Mouse (Mus musculus): ENCODE measurements around the gene Krtap4-1. TPM values are rescaled to one million over a fixed set of nuclear protein-coding genes. Genes with fewer than 3 reads are reported as not detected.
"Not testable (repeated sequence)": the region's sequence is repeated elsewhere in the genome, so short reads cannot be mapped to it uniquely, and the experiment has no call there.

Gene Krtap4-1
- polyA plus RNA-seq, 1 experiment from 2014 or later, result not detected

DNA sequence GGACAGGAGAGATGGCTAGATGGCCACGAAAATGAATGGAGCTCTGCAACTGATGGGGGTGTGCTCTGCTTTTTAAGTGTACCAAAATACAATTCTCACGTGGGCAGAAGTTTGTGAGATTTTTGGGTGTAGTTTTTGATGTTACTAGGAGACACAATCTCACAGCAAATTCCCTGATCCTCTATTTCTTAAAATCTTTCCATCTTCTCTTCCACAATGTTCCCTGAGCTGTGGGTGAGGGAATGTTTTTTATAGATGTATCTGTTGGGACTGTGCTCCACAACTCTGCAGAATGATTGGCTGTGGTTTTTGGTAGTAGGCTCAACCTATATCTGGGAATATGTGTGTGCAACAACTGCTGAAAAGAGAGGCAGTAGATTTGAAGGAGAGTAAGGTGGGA lies 5.3 kb upstream of the Krtap4-1 start:
- ATAC-seq (ENCODE audit: low FRiP score), result no peak
- H3K27ac ChIP-seq, result no peak overlapping the region
- no peaks in the 10 kb centered on the region for H3K36me3 ChIP-seq (replicated peaks)
- no peak overlapping the region for H3K9ac ChIP-seq
- H3K4me3 ChIP-seq (replicated peaks), result no peak overlapping the region
- no peaks in the 10 kb centered on the region for H3K9me3 ChIP-seq
- H3K27me3 ChIP-seq, result peaks cover 2% of the 10 kb centered on the region; the same call in 1 of the 2 replicates
- H3K4me1 ChIP-seq, result no peaks in the 10 kb centered on the region
- WGBS, result 66% methylated on average over 2 of the region's 2 CpGs
- H3K4me2 ChIP-seq, result no peak overlapping the region

DNA sequence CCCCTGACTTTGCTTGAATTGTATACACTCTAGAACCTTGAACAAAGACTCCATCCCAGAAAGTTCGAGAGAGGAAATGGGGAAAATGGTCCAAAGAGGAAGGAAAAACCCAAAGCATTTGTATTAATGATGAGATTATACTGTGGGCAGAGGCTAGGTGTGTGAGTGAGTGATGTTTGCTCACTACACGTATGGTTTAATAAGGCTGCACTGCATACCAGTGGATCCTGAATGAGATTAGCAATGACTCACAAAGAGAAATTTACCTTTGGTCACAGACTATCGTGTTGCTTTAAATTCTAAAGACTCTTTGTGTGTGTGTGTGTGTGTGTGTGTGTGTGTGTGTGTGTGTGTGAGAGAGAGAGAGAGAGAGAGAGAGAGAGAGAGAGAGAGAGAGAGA lies 2.9 kb upstream of the Krtap4-1 start:
- 72% methylated on average over 3 of the region's 3 CpGs for WGBS
- Histone ChIP-seq H3K4me2 (no peak overlapping the region), H3K36me3 (replicated peaks) (no peaks in the 10 kb centered on the region), H3K4me3 (replicated peaks) (no peak overlapping the region), H3K27me3 (peaks cover 2% of the 10 kb centered on the region; the same call in 1 of the 2 replicates), H3K4me1 (no peaks in the 10 kb centered on the region), H3K9ac (no peak overlapping the region), H3K27ac (no peak overlapping the region), H3K9me3 (no peaks in the 10 kb centered on the region)
- no peak for ATAC-seq (ENCODE audit: low FRiP score)

DNA sequence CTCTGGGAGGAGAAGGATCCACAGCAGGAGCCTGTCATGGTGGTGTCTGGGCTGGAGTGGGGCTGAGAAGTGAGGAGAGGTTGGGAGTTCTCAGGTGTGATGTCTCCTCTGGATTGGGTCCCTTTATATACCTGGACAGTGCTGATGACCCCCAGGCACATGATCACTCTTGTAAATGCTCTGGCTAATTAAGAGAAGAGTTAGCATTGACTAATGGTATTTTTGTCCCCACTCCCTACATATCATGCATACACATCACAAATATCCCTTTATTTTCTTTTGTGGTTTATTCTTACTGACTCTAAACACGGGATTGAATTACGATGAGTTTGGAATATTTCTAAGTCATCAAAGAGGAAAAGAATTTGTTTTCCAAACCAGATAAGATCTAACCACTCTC lies 7.7 kb downstream of the Krtap4-1 start, which contains the start of gene Gm11562:
TSS of gene Gm11562 (minus strand) at position 101 of the 400 bp plus-strand sequence.
- Histone ChIP-seq H3K9me3 (no peaks in the 10 kb centered on the region), H3K9ac (no peak within 1 kb of the TSS), H3K4me3 (replicated peaks) (no peak within 1 kb of the TSS), H3K36me3 (replicated peaks) (no peaks in the 10 kb centered on the region), H3K4me1 (no peaks in the 10 kb centered on the region), H3K27me3 (no peaks in the 10 kb centered on the region), H3K27ac (no peak within 1 kb of the TSS), H3K4me2 (no peak within 1 kb of the TSS)
- 83% methylated on average over 2 of the region's 2 CpGs for WGBS
- ATAC-seq (ENCODE audit: low FRiP score), result no peak

DNA sequence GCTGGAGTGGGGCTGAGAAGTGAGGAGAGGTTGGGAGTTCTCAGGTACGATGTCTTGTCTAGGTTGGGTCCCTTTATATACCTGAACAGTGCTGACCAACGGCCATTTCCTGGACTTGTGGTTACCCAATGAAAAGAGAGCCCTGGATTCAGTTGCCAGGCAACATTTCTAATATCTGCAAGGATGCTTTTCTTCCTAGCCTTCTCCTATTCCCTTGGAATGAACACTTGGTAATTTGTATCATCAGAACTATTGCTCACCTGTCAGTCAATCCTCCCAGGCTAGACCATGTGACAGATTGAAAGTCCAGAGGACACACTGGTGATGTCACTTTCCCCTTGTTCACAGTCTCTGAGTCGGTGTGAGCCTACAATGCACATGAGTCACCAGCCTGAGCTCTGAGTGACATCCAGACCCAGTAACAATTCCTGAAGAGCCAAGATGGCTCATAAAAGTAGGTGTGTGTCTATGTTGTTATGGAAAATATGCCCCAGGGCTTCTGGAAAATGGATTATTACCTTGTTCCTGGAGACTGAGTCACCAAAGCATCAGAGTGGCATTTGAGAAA lies 13.2 kb downstream of the Krtap4-1 start, which contains the start of gene Krtap2-4:
TSS of gene Krtap2-4 (minus strand) at position 51 of the 568 bp plus-strand sequence.
- Histone ChIP-seq H3K9ac (no peak within 1 kb of the TSS), H3K4me2 (no peak within 1 kb of the TSS), H3K27ac (no peak within 1 kb of the TSS), H3K36me3 (replicated peaks) (no peaks in the 10 kb centered on the region), H3K27me3 (no peaks in the 10 kb centered on the region), H3K4me3 (replicated peaks) (no peak within 1 kb of the TSS), H3K4me1 (no peaks in the 10 kb centered on the region), H3K9me3 (no peaks in the 10 kb centered on the region)
- no peak for ATAC-seq (ENCODE audit: low FRiP score)
- 77% methylated on average over 3 of the region's 3 CpGs for WGBS

DNA sequence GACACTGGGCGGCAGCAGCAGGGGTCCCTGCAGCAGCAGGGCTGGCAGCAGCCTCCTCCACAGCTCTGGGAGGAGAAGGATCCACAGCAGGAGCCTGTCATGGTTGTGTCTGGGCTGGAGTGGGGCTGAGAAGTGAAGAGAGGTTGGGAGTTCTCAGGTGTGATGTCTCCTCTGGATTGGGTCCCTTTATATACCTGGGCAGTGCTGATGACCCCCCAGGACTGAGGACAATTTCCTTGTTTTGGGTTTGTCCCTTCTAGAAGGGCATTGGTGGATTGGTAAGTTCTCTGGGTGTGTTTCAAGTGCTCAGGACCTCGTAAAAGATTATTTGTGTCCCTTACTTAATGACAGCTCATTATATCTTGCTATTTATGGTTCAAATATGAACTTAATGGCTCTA lies 17.9 kb downstream of the Krtap4-1 start, which contains the start of gene Gm11937:
TSS of gene Gm11937 (minus strand) at position 101 of the 400 bp plus-strand sequence.
- H3K9ac ChIP-seq; H3K36me3 ChIP-seq (replicated peaks); H3K4me1 ChIP-seq; H3K4me3 ChIP-seq (replicated peaks); H3K27me3 ChIP-seq; H3K27ac ChIP-seq; H3K4me2 ChIP-seq; ATAC-seq (ENCODE audit: low FRiP score); H3K9me3 ChIP-seq: not testable (repeated sequence)
- WGBS, result 61% methylated on average over 1 of the region's 2 CpGs

DNA sequence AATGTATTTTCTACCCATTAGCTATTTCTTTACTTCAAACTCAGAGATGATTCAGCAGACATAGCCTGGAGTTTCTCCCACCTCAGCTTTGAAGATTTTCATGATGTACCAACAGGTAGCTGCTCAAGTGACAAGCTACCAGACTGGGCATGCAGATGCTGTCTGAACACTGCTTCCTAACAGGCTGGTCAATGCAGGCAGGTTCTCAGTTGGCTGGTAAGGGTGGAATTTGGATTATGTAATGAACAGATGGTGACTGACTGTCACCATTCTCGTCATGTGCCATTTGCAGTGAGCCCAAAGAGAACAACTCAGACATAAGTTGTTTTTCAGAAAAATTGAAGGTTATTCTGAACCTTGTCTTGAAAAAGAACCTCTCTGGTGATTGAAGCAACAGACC lies 18.9 kb downstream of the Krtap4-1 start:
- Histone ChIP-seq H3K36me3 (replicated peaks) (no peaks in the 10 kb centered on the region), H3K27me3 (no peaks in the 10 kb centered on the region), H3K4me2 (no peak overlapping the region), H3K4me3 (replicated peaks) (no peak overlapping the region), H3K4me1 (no peaks in the 10 kb centered on the region), H3K27ac (no peak overlapping the region), H3K9me3 (no peaks in the 10 kb centered on the region), H3K9ac (no peak overlapping the region)
- no peak for ATAC-seq (ENCODE audit: low FRiP score)
- 76% methylated on average over 1 of the region's 1 CpGs for WGBS

DNA sequence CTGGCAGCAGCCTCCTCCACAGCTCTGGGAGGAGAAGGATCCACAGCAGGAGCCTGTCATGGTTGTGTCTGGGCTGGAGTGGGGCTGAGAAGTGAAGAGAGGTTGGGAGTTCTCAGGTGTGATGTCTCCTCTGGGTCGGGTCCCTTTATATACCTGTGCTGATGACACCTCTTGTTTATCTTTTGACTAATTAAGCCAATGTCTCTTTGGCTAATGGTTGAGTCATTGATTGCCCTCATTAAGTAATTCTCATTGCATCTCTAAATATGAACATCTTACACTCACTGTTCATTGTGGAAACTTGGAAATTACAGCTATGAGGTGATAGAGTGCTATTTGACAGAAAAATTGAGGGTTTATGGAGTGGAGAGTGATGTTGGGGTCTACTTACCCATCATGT lies 24.8 kb downstream of the Krtap4-1 start, which contains the start of gene Gm11938:
TSS of gene Gm11938 (minus strand) at position 101 of the 400 bp plus-strand sequence.
- not testable (repeated sequence) for H3K36me3 ChIP-seq (replicated peaks); H3K4me1 ChIP-seq; H3K27ac ChIP-seq; H3K4me2 ChIP-seq; H3K4me3 ChIP-seq (replicated peaks); H3K27me3 ChIP-seq; ATAC-seq (ENCODE audit: low FRiP score); H3K9me3 ChIP-seq; H3K9ac ChIP-seq
- 90% methylated on average over 1 of the region's 1 CpGs for WGBS

DNA sequence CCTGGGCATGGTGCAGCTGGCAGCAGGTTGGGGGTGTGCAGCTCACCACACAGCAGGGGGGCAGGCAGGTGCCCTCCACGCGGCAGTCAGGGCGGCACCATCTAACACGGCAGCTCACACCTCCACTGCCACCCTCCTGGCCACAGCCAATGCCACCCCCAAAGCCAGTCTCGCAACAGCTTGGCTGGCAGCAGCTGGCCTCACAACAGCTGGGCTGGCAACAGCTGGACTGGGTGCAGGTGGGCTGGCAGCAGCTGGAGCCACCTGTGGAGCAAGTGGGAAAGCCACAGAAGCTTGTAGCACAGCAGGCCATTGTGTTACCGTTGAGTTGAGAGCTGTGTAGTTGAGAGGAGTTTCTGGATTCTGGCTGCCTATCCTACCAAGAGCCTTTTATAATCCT lies 30.3 kb downstream of the Krtap4-1 start, which contains the start of gene Krtap9-3:
TSS of gene Krtap9-3 (minus strand) at position 364 of the 400 bp plus-strand sequence.
- H3K36me3 ChIP-seq (replicated peaks); H3K4me3 ChIP-seq (replicated peaks); H3K27ac ChIP-seq; H3K4me1 ChIP-seq; ATAC-seq (ENCODE audit: low FRiP score); H3K4me2 ChIP-seq; H3K9me3 ChIP-seq; H3K27me3 ChIP-seq; H3K9ac ChIP-seq: not testable (repeated sequence)
- 84% methylated on average over 6 of the region's 6 CpGs for WGBS

DNA sequence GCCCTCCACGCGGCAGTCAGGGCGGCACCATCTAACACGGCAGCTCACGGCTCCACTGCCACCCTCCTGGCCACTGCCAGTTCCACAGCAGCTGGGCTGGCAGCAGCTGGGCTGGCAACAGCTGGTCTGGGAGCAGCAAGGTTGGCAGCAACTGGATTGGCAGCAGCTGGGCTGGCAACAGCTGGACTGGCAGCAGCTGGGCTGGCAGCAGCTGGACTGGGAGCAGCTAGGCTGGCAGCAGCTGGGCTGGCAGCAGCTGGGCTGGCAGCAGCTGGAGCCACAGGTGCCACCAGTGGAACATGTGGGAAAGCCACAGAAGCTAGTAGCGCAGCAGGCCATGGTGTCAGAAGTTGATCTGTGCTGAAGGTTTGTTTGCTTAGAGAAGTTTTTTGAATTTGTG lies 37.1 kb downstream of the Krtap4-1 start, which contains the start of gene Krtap1-3:
TSS of gene Krtap1-3 (minus strand) at position 359 of the 400 bp plus-strand sequence.
- no peaks in the 10 kb centered on the region for H3K9me3 ChIP-seq
- H3K4me1 ChIP-seq, result no peaks in the 10 kb centered on the region
- WGBS, result 83% methylated on average over 6 of the region's 6 CpGs
- no peaks in the 10 kb centered on the region for H3K36me3 ChIP-seq (replicated peaks)
- ATAC-seq (ENCODE audit: low FRiP score), result no peak
- H3K27me3 ChIP-seq, result no peaks in the 10 kb centered on the region
- no peak within 1 kb of the TSS for H3K4me2 ChIP-seq
- no peak within 1 kb of the TSS for H3K4me3 ChIP-seq (replicated peaks)
- no peak within 1 kb of the TSS for H3K27ac ChIP-seq
- H3K9ac ChIP-seq, result no peak within 1 kb of the TSS

DNA sequence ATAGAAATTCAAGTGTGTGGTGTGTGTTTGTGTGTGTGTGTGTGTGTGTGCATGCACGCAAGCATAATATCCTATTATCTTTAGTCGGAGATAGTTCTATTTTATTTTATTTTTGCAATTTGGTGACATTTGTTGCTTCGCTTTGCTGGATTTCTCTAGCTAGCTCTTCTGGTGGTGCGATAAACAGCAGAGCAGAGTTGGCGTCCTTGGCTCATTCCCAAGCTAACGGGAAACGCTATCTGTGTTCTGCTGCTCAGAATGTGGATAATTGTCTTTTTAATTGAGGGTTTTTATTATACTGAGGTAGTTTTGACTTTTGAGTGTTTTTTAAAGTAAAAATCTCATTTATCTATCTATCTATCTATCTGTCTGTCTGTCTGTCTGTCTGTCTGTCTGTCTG lies 42.9 kb downstream of the Krtap4-1 start:
- Histone ChIP-seq H3K4me3 (replicated peaks) (no peak overlapping the region), H3K27me3 (no peaks in the 10 kb centered on the region; the same call in 1 of the 2 replicates), H3K9ac (no peak overlapping the region), H3K27ac (no peak overlapping the region), H3K36me3 (replicated peaks) (no peaks in the 10 kb centered on the region), H3K4me2 (no peak overlapping the region), H3K9me3 (no peaks in the 10 kb centered on the region), H3K4me1 (no peaks in the 10 kb centered on the region)
- 95% methylated on average over 7 of the region's 7 CpGs for WGBS
- no peak for ATAC-seq (ENCODE audit: low FRiP score)

DNA sequence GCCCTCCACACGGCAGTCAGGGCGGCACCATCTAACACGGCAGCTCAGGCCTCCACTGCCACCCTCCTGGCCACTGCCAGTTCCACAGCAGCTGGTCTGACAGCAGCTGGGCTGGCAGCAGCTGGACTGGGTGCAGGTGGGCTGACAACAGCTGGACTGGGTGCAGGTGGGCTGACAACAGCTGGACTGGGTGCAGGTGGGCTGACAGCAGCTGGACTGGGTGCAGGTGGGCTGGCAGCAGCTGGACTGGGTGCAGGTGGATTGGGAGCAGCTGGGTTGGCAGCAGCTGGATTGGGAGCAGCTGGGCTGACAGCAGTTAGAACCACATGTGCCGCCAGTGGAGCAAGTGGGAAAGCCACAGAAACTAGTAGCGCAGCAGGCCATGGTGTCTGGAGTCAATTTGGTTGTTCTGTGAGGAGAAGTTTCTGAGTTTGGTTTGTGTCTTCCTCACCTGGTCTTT lies 44.8 kb downstream of the Krtap4-1 start, which contains the start of gene Krtap1-4:
TSS of gene Krtap1-4 (minus strand) at position 410 of the 460 bp plus-strand sequence.
- WGBS, result 85% methylated on average over 5 of the region's 5 CpGs

DNA sequence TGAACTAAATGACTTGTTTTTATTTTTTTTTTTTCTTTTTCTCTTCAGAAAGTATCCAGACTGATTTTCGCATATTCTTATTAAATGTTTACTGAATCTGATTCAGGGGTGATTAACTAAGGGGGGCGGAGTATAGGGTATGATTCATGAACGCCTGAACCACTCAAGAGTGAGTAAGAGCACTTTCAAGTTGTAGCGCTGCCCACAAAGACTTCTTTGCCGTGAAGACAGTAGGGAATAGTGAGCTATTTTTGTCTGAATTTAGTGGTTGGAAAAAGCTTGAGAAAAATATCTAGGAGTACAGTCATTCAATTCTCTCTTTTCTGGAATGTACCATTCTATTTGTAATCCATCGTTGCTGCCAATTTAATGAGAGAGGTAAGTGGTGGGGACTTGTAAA lies 46.5 kb downstream of the Krtap4-1 start:
- ATAC-seq (ENCODE audit: low FRiP score), result no peak
- Histone ChIP-seq H3K27me3 (no peaks in the 10 kb centered on the region; the same call in 1 of the 2 replicates), H3K4me2 (no peak overlapping the region), H3K4me3 (replicated peaks) (no peak overlapping the region), H3K36me3 (replicated peaks) (no peaks in the 10 kb centered on the region), H3K9ac (no peak overlapping the region), H3K4me1 (no peaks in the 10 kb centered on the region), H3K9me3 (no peaks in the 10 kb centered on the region), H3K27ac (no peak overlapping the region)
- WGBS, result 79% methylated on average over 6 of the region's 6 CpGs

More for the DNA sequence above, 44.8 kb downstream of the Krtap4-1 start, which contains the start of gene Krtap1-4:
- H3K9ac ChIP-seq, result no peak within 1 kb of the TSS
- ATAC-seq (ENCODE audit: low FRiP score), result no peak
- H3K36me3 ChIP-seq (replicated peaks), result no peaks in the 10 kb centered on the region
- H3K4me3 ChIP-seq (replicated peaks), result no peak within 1 kb of the TSS
- H3K9me3 ChIP-seq, result no peaks in the 10 kb centered on the region
- no peak within 1 kb of the TSS for H3K4me2 ChIP-seq
- no peaks in the 10 kb centered on the region for H3K4me1 ChIP-seq
- H3K27ac ChIP-seq, result no peak within 1 kb of the TSS
- no peaks in the 10 kb centered on the region; the same call in 1 of the 2 replicates for H3K27me3 ChIP-seq

DNA sequence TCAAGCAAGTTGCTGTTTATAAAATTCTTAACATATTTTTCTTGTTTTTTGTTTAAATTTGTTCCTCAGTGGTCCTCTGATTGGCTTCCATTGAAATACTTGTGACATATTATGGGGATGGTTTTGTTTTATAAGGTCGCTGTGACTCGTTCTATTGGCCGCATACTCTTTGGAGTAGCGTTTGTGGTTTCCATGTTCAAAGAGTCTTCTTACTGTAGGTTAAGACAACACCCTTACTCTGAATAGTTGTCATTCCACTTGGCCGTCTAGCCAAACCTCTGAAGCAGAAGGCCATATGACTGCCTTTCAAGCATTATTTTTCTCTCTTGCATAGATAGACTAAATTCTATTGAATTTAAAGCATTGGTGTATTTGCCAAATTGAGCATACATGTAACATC lies 47.0 kb downstream of the Krtap4-1 start:
- ATAC-seq (ENCODE audit: low FRiP score), result no peak
- Histone ChIP-seq H3K27me3 (no peaks in the 10 kb centered on the region; the same call in 1 of the 2 replicates), H3K4me3 (replicated peaks) (no peak overlapping the region), H3K27ac (no peak overlapping the region), H3K9me3 (no peaks in the 10 kb centered on the region), H3K36me3 (replicated peaks) (no peaks in the 10 kb centered on the region), H3K4me1 (no peaks in the 10 kb centered on the region), H3K9ac (no peak overlapping the region), H3K4me2 (no peak overlapping the region)
- WGBS, result 93% methylated on average over 5 of the region's 5 CpGs

Measured in forebrain, embryonic 12.5 days (tissue).